Mouse (Mus musculus) kidney, adult 2 months (tissue): ENCODE measurements at regions not wholly inside any gene's neighbourhood (a gene's known extent, or its start where the extent isn't known, plus 50 kb on each side); places are given as distances from the start of the nearest gene placed in this dataset.

Experiments
- DNase-seq: peaks from one replicate; pipeline ENCODE4 v3.0.0; 2021
- H3K27ac ChIP-seq: fragments of 200-500 bp; 2 replicates; pipeline ENCODE4 v1.5.1; 2012; ENCODE audit warnings: low read depth, low read length, control low read depth, inconsistent platforms; ENCODE audit not compliant: insufficient read depth
- H3K27me3 ChIP-seq: fragments of 200-500 bp; replicated peaks from 2 replicates; pipeline ENCODE4 v1.6.1; 2012; ENCODE audit warnings: mild to moderate bottlenecking, moderate library complexity, low read length, inconsistent platforms; ENCODE audit not compliant: control insufficient read depth, insufficient read depth
- H3K36me3 ChIP-seq: fragments of 200-500 bp; 2 replicates; pipeline ENCODE4 v1.6.1; 2012; ENCODE audit warnings: mild to moderate bottlenecking, moderate library complexity, low read length, inconsistent platforms; ENCODE audit not compliant: control insufficient read depth, insufficient read depth
- H3K4me1 ChIP-seq: fragments of 200-500 bp; 2 replicates; pipeline ENCODE4 v1.6.1; 2011; ENCODE audit warnings: low read length; ENCODE audit not compliant: control insufficient read depth, insufficient read depth
- H3K4me3 ChIP-seq: fragments of 200-500 bp; 2 replicates; pipeline ENCODE4 v1.5.1; 2011; ENCODE audit warnings: mild to moderate bottlenecking, low read depth, low read length, control low read depth; ENCODE audit not compliant: insufficient read depth
- CTCF ChIP-seq: fragments of 200-500 bp; conservative IDR thresholded peaks from 2 replicates; pipeline ENCODE4 v1.5.1; 2011; ENCODE audit warnings: low read depth, mild to moderate bottlenecking, control low read depth, low read length, moderate library complexity, mixed read lengths; ENCODE audit not compliant: insufficient read depth, insufficient read length
- POLR2A ChIP-seq: fragments of 200-500 bp; IDR thresholded peaks from one replicate; pipeline ENCODE4 v1.6.1; 2011; ENCODE audit warnings: low read depth, low read length, control low read depth
- WGBS: fragments of 180-500 bp; shearing (Covaris S2); methylation state at CpG from one replicate; pipeline ENCODE4 v1.1.7; 2018; 5-methylcytosine and 5-hydroxymethylcytosine counted together

- 56% methylated on average over 3 of the region's 3 CpGs for WGBS
- Histone ChIP-seq H3K27ac (no peak overlapping the region), H3K4me1 (0 out of 2 replicates have a peak, but pooled peaks cover 3% of the 10 kb centered on the region), H3K4me3 (no peak overlapping the region), H3K36me3 (no peaks in the 10 kb centered on the region), H3K27me3 (no peaks in the 10 kb centered on the region)
- TF ChIP-seq CTCF (no peak), POLR2A (no peak)
- peak; percentile 85 for DNase-seq
Measured at GRCm38 (mm10) chr6:117060688-117061087, 107.6 kb upstream of the Cxcl12 start.

GRCm38 (mm10) chr6:117067541-117068305, 100.6 kb upstream of the Cxcl12 start:
- 61% methylated on average over 9 of the region's 9 CpGs for WGBS
- no peaks in the 10 kb centered on the region for H3K36me3 ChIP-seq
- no peaks in the 10 kb centered on the region for H3K27me3 ChIP-seq
- H3K4me3 ChIP-seq = no peak overlapping the region
- H3K4me1 ChIP-seq = no peaks in the 10 kb centered on the region
- DNase-seq = no peak
- no peak overlapping the region for H3K27ac ChIP-seq
- TF ChIP-seq POLR2A = no peak
- TF ChIP-seq CTCF = no peak

GRCm38 (mm10) chr6:117071311-117071710, 97.0 kb upstream of the Cxcl12 start:
- H3K4me3 ChIP-seq = no peak overlapping the region
- 55% methylated on average over 6 of the region's 6 CpGs for WGBS

GRCm38 (mm10) chr6:117071857-117072256, 96.5 kb upstream of the Cxcl12 start:
- H3K36me3 ChIP-seq = no peaks in the 10 kb centered on the region
- no peak overlapping the region for H3K4me3 ChIP-seq
- no peaks in the 10 kb centered on the region for H3K27me3 ChIP-seq
- no peaks in the 10 kb centered on the region for H3K4me1 ChIP-seq
- DNase-seq = no peak
- TF ChIP-seq POLR2A (no peak), CTCF (no peak)
- WGBS = 70% methylated on average over 8 of the region's 8 CpGs
- no peak overlapping the region for H3K27ac ChIP-seq

More at GRCm38 (mm10) chr6:117071311-117071710, 97.0 kb upstream of the Cxcl12 start:
- Histone ChIP-seq H3K36me3 (no peaks in the 10 kb centered on the region), H3K27me3 (no peaks in the 10 kb centered on the region), H3K4me1 (no peaks in the 10 kb centered on the region), H3K27ac (no peak overlapping the region)
- TF ChIP-seq POLR2A = no peak
- no peak for TF ChIP-seq CTCF
- peak; percentile 8 for DNase-seq

GRCm38 (mm10) chr6:117079500-117079899, 88.8 kb upstream of the Cxcl12 start:
- H3K36me3 ChIP-seq = no peaks in the 10 kb centered on the region
- no peak overlapping the region for H3K4me3 ChIP-seq
- no peak for TF ChIP-seq POLR2A
- TF ChIP-seq CTCF = no peak
- WGBS = 36% methylated on average over 5 of the region's 5 CpGs
- DNase-seq = no peak
- H3K27me3 ChIP-seq = no peaks in the 10 kb centered on the region
- no peak overlapping the region for H3K27ac ChIP-seq
- H3K4me1 ChIP-seq = no peaks in the 10 kb centered on the region

- Histone ChIP-seq H3K4me1 (no peaks in the 10 kb centered on the region), H3K36me3 (no peaks in the 10 kb centered on the region), H3K27ac (no peak overlapping the region), H3K27me3 (no peaks in the 10 kb centered on the region), H3K4me3 (no peak overlapping the region)
- peak; percentile 33 for DNase-seq
- TF ChIP-seq POLR2A = no peak
- peak; percentile 50 for TF ChIP-seq CTCF
- WGBS = 30% methylated on average over 13 of the region's 13 CpGs
Measured at GRCm38 (mm10) chr6:117080973-117081372, 87.4 kb upstream of the Cxcl12 start.

- 64% methylated on average over 6 of the region's 6 CpGs for WGBS
- TF ChIP-seq POLR2A (no peak), CTCF (no peak)
- Histone ChIP-seq H3K4me1 (no peaks in the 10 kb centered on the region), H3K27ac (no peak overlapping the region), H3K36me3 (no peaks in the 10 kb centered on the region), H3K27me3 (no peaks in the 10 kb centered on the region), H3K4me3 (no peak overlapping the region)
- no peak for DNase-seq
Measured at GRCm38 (mm10) chr6:117084211-117084610, 84.1 kb upstream of the Cxcl12 start.
